Mouse (Mus musculus): ENCODE data around the gene Barx1.

Barx1 gene

GRCm38 (mm10) chr13:48662431-48663143 is at the start of gene Barx1:
Gene Barx1, plus strand, starts transcription at chr13:48662998.
- no peak for DNase-seq (ENCODE audit: low spot score in 2 of 2)

DNA sequence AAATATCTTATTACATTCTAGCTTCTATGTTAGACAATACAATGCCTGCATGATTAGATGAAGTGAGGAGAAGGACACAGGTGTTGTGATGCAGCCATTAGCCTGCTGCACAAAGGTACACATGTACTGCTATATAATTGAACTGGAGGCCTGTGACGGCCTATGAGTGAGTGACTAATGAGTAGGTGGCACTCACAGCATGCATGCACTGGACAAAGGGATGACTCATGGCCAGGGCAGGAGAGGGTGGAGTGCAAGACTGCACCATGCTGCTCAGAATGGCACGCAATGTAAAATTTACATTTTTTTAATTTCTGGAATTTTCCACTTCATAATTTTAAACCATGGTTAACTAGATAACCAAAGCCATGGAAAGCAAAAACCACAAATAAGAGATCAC is 48.3 kb upstream of the Barx1 start:
- DNase-seq (ENCODE audit: low spot score in 2 of 2): no peak

DNA sequence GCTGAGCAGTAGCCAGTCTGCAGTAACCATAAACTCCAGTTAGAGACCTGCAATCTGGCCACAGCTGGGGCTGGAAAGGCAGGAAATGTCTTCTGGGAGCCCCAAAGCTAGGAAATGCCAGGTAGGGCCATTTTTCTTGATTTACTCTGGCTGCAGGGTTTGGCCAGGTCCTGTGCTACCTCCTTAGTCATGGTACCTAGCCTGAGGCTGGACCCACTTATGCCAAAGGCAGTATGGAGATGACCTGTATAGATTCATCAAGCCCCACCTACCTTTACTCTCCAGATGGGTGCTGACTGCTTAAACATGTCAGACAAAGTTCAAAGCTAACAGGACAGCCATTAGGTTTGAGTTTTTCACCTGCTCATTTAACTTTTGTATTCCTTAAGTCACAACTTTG is 45.0 kb upstream of the Barx1 start:
- no peak for DNase-seq (ENCODE audit: low spot score in 2 of 2)

DNA sequence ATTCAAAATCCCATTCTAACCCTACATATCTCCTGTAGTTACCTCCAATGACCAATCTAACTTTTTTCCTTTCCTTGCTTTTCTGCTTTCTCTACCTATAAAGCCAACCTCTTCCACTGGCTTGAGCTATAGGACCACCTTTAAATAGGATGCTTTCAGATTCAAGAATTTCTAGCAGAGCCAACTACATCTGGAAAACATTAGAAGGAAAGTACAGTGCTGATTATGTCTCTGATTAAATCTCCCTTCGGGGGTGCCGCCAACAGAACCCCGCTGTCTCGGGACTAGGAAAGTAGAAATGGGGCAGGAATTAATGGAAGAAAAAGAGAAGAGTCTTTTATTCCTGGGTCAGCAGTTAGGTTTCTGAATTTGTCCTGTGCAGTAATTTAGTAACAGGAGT is 43.9 kb upstream of the Barx1 start:
- no peak for DNase-seq (ENCODE audit: low spot score in 2 of 2)

DNA sequence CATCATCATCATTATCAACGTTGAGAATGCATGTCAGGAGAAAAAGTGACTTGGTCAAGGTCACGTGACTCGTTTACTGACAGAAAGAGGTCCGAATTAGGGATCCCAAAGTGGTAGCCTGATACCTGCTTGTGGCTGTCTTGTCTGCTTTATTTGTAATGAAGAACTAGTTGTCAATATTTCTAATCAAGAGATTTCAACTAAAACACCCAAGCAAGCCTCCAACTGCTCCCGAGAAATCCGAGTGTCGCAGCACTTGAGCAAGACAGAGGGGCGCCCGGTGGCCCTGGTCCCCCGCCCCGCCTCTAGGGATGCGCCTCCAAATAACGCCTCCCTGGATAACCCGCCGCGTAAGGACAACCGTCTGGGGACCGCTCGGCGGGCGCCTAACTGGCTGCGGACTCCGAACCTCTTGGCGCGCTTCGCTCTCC is 37.8 kb upstream of the Barx1 start:
- no peak for DNase-seq (ENCODE audit: low spot score in 2 of 2)

DNA sequence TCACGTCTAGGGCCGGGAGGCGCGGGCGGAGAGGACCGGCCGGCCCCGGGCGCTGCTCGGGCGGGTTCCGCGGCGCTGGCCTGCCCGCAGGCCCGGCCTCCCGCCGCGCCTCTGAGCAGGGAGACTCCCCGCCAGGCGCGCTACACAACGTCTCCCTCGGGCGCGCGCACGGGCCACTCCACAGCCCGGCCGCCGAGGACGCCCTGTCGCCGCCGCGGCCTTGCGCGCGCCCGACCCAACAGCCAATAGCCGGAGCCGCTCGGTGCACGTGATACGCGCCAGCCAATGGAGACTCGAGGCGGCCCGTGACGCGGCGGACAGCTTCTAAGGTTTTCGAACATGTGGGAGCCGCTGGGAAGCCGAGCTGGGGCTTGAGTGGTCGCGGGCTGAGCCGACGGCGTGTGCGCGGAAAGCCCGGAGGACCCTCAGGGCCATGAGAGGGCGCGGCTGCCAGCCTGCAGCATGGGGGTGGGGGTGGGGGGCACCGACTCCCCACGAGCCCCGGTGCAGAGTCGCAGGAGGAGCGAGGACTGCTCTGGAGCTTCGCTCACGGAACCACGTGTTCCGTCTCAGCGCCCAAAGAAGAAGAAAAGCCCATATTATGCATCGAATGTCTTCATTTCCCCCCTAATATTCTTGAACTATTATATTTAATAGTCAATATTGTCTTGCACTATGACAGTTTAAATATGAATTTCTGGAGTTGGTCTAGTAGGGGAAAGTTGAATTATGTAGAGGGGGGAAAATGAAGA is 37.2 kb upstream of the Barx1 start, which contains the start of gene Ptpdc1:
TSS of gene Ptpdc1 (minus strand) at position 232 of the 752 bp plus-strand sequence.
- peak; percentile 95 to 99 for DNase-seq (ENCODE audit: low spot score in 2 of 2)

GRCm38 (mm10) chr13:48631691-48632090 is 31.1 kb upstream of the Barx1 start:
- DNase-seq (ENCODE audit: low spot score in 2 of 2): no peak

- no peak for DNase-seq (ENCODE audit: low spot score in 2 of 2)
Observed at GRCm38 (mm10) chr13:48637706-48638105, 25.1 kb upstream of the Barx1 start.

- peak in 1 of 2 experiments; percentile 49 for DNase-seq (ENCODE audit: low spot score in 2 of 2)
Observed at GRCm38 (mm10) chr13:48639570-48639969, 23.2 kb upstream of the Barx1 start.

DNA sequence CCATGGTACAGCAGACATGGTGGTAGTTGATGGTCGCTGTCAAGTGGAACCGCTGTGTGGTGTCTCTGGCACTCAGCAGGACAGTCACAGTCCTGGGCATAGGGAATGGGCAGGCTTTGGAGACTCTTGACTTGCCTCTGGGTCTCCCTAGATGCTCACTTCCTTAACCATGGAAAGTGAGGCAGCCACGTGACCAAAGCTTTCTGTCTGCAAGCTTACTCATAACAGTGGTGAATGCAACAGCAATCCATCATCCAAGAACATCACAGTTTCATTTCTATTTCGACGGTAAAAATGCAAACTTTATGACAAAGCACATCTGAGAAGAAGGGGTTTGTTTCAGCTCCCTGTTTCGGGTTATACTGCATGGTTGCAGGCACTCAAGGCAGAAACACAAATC is 19.7 kb upstream of the Barx1 start:
- no peak for DNase-seq (ENCODE audit: low spot score in 2 of 2)

GRCm38 (mm10) chr13:48643991-48644390 is 18.8 kb upstream of the Barx1 start:
- DNase-seq (ENCODE audit: low spot score in 2 of 2): no peak

- no peak for DNase-seq (ENCODE audit: low spot score in 2 of 2)
Observed at GRCm38 (mm10) chr13:48646696-48647095, 16.1 kb upstream of the Barx1 start.

DNA sequence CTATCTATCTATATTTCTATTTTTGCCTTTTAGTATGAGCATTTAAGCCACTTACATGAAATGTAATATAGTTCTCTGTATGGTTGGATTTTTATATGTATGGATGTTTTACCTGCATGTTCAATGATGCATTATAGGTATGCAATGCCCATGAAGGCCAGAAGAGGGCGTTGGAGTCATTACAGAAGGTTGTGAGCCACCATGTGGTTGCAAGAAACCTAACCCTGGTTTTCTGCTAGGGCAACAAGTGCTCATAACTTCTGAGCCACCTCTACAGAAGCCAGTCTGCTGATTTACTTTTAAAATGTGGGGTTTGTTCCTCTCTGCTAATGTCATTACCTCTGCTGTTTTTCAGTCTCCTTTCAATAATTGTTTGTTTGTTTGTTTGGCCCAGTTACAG is 12.2 kb upstream of the Barx1 start:
- no peak for DNase-seq (ENCODE audit: low spot score in 2 of 2)

- DNase-seq (ENCODE audit: low spot score in 2 of 2): no peak
Observed at GRCm38 (mm10) chr13:48651132-48652065, 11.4 kb upstream of the Barx1 start.

- peak; percentile 73 to 82 for DNase-seq (ENCODE audit: low spot score in 2 of 2)
Observed at GRCm38 (mm10) chr13:48653788-48654770, 8.7 kb upstream of the Barx1 start.

- DNase-seq (ENCODE audit: low spot score in 2 of 2): peak in 1 of 2 experiments; percentile 62
Observed at GRCm38 (mm10) chr13:48655637-48656036, 7.2 kb upstream of the Barx1 start.

- no peak for DNase-seq (ENCODE audit: low spot score in 2 of 2)
Observed at GRCm38 (mm10) chr13:48657791-48658190, 5.0 kb upstream of the Barx1 start.

DNA sequence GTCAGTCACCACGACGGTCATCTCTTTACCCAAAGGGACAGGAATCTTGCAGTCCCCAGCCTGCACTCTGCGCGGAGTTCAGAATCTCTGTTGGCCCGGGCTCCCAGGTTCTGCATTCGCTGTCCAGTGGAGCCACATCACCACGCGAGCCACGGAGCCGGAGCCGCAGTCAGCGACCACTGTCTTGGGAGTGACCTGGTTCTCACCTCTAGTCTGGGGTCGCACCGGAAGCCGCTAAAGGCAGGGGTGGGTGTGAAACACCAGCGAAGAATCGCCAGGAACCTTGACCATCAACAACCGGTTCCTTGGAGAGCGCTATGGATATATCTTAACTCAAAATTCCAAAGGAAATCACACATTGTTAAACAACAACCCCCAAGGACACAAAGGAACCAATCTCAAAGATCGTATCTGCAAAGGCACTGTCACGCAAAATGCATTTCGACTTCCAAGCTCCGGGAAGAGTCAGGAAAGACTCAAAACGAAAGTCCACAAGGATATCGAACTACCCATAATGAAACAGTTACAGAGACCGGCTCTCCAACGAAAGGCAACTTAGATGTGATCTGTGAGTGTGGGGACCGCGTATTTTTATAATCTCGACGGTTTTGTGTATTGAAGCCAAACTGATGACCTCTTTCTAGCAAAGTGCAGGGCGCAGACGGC is 4.1 kb upstream of the Barx1 start:
- DNase-seq (ENCODE audit: low spot score in 2 of 2): no peak

DNA sequence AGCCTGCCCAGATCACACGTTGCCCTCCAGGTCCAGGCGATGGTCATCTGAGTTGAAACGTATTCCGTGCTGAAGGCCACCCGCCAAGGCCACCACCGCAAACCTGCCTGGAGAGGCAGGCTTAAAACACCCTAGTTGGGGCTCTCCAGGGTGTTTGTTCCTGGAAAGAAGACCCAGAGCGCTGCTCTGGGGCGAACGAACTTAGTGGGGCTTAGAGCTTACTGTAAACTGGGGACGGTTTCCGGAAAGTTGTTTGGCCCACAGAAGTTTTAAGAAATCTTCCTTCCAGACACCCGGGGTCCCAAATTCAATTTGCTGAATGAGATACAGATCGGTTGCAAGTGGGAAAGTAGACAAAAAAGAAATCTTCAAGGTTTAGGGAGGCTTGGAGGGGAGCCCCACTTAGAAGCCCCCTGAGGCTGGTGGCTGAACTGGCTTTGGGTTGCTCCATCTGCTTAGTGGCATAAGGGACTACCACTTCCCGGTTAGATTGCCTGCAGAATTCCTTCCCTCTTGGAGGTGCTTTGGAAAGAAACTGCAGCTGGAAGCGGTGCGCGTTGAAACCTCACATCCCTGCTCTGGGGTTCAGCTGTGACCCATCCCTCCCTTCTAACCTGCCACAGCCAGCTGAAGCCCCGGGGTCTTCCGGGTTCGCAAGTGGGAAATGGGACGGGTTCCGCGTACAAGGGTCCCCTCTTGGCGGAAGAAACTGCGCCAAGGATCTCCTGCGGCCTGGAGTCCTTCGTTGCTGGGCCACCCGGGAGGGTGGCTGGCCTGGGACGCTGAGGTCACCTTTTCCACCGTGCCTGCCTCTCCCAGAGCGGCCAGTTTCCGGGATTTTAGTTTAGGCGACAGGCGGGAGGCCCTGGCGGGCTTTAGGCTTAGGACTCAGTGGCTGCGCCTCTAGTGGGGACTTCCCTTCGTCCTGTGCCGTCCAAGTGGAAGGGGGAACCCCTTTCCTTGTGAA is 3.3 kb upstream of the Barx1 start:
- DNase-seq (ENCODE audit: low spot score in 2 of 2): no peak

Data from cerebellum, postnatal 4 days (tissue).